Mouse (Mus musculus) C2C12 (cell line): ENCODE results near the gene Sh2d5. TPM values are rescaled to one million over a fixed set of nuclear protein-coding genes. Genes with fewer than 3 reads are reported as not detected.

Experiments
- H3K27me3 ChIP-seq: one replicate; pipeline ENCODE4 v1.6.1; 2011; ENCODE audit not compliant: control insufficient read depth, insufficient read depth, insufficient read length
- H3K36me3 ChIP-seq: one replicate; pipeline ENCODE4 v1.6.1; 2011; ENCODE audit not compliant: control insufficient read depth, insufficient read depth
- H3K4me3 ChIP-seq: one replicate; pipeline ENCODE4 v1.5.1; 2011; ENCODE audit warnings: mild to moderate bottlenecking, control low read depth; ENCODE audit not compliant: poor library complexity, insufficient read depth, severe bottlenecking
- H3K79me2 ChIP-seq: one replicate; pipeline ENCODE4 v1.6.1; 2011; ENCODE audit not compliant: control insufficient read depth, insufficient read depth
- H3K79me3 ChIP-seq: one replicate; pipeline ENCODE4 v1.6.1; 2011; ENCODE audit warnings: low read depth, control low read depth
- H3ac ChIP-seq: one replicate; pipeline ENCODE3; 2011; ENCODE audit warnings: low read depth; ENCODE audit not compliant: control insufficient read depth, insufficient read length
- CEBPB ChIP-seq: IDR thresholded peaks from one replicate; pipeline ENCODE4 v1.6.1; 2011; ENCODE audit warnings: low read depth, mild to moderate bottlenecking, control low read depth, moderate library complexity
- CTCF ChIP-seq: IDR thresholded peaks from one replicate; pipeline ENCODE4 v1.5.1; 2011; ENCODE audit not compliant: control insufficient read depth, insufficient read depth, insufficient read length
- FOSL1 ChIP-seq: IDR thresholded peaks from one replicate; pipeline ENCODE4 v1.8.0; 2011; ENCODE audit warnings: mild to moderate bottlenecking, low read length; ENCODE audit not compliant: poor library complexity, insufficient read depth, severe bottlenecking
- MAX ChIP-seq: IDR thresholded peaks from one replicate; pipeline ENCODE4 v1.6.1; 2011; ENCODE audit warnings: mild to moderate bottlenecking, control low read depth
- MYOD1 ChIP-seq: IDR thresholded peaks from one replicate; pipeline ENCODE4 v1.6.1; 2011; ENCODE audit warnings: low read depth; ENCODE audit not compliant: control insufficient read depth, insufficient read length
- MYOG ChIP-seq: IDR thresholded peaks from one replicate; pipeline ENCODE4 v1.6.1; 2011; ENCODE audit not compliant: control insufficient read depth, insufficient read length; ENCODE audit errors: extremely low read depth
- USF1 ChIP-seq: IDR thresholded peaks from one replicate; pipeline ENCODE4 v1.6.1; 2011; ENCODE audit warnings: low read depth, mild to moderate bottlenecking, control low read depth, moderate library complexity
- polyA plus RNA-seq: library from polyadenylated mRNA; unstranded; fragments of >200 nt; fragmentation: generic; extraction: Trizol; gene quantifications from one replicate; pipeline ENCODE4 v1.2.1, GENCODE M21; 2012; ENCODE audit warnings: missing spikeins

Gene Sh2d5
- polyA plus RNA-seq, 1 experiment: 0.15 TPM

GRCm38 (mm10) chr4:138215671-138216199 lies 34.5 kb upstream of the Sh2d5 start:
- Histone ChIP-seq H3K79me2 (peaks cover 43% of the 10 kb centered on the region), H3ac (peak overlapping the region; percentile 76), H3K4me3 (peak overlapping the region; percentile 78), H3K79me3 (peaks cover 35% of the 10 kb centered on the region), H3K36me3 (peaks cover 21% of the 10 kb centered on the region), H3K27me3 (no peaks in the 10 kb centered on the region)
- TF ChIP-seq CEBPB: no peak
- no peak for TF ChIP-seq USF1
- no peak for TF ChIP-seq MYOG
- TF ChIP-seq CTCF: no peak
- no peak for TF ChIP-seq MYOD1
- TF ChIP-seq MAX: no peak
- TF ChIP-seq FOSL1: no peak

- H3K4me3 ChIP-seq: peak within 1 kb of the TSS; percentile 78
- peak within 1 kb of the TSS; percentile 98 for H3ac ChIP-seq
- TF ChIP-seq MAX: no peak
- no peak for TF ChIP-seq CTCF
- no peak for TF ChIP-seq MYOD1
- TF ChIP-seq MYOG: no peak
- TF ChIP-seq USF1: no peak
- TF ChIP-seq CEBPB: no peak
- no peak for TF ChIP-seq FOSL1
- H3K79me2 ChIP-seq: peaks cover 49% of the 10 kb centered on the region
- peaks cover 27% of the 10 kb centered on the region for H3K36me3 ChIP-seq
- H3K79me3 ChIP-seq: peaks cover 40% of the 10 kb centered on the region
- H3K27me3 ChIP-seq: no peaks in the 10 kb centered on the region
Observed at GRCm38 (mm10) chr4:138216200-138216890, 33.9 kb upstream of the Sh2d5 start, which contains the start of gene Hp1bp3. Gene Hp1bp3, plus strand, starts transcription at chr4:138216296.

GRCm38 (mm10) chr4:138216891-138217392 lies 33.3 kb upstream of the Sh2d5 start:
- no peaks in the 10 kb centered on the region for H3K27me3 ChIP-seq
- peaks cover 33% of the 10 kb centered on the region for H3K36me3 ChIP-seq
- TF ChIP-seq CTCF: peak; percentile 24
- no peak for TF ChIP-seq FOSL1
- H3K79me3 ChIP-seq: peaks cover 45% of the 10 kb centered on the region
- peak overlapping the region; percentile 78 for H3K4me3 ChIP-seq
- peaks cover 55% of the 10 kb centered on the region for H3K79me2 ChIP-seq
- H3ac ChIP-seq: peak overlapping the region; percentile 98

- TF ChIP-seq MYOG (no peak), CTCF (no peak), MYOD1 (no peak), MAX (no peak), USF1 (no peak), CEBPB (no peak), FOSL1 (no peak)
- Histone ChIP-seq H3K79me2 (peaks cover 60% of the 10 kb centered on the region), H3K27me3 (no peaks in the 10 kb centered on the region), H3K36me3 (peaks cover 38% of the 10 kb centered on the region), H3K4me3 (peak overlapping the region; percentile 78), H3K79me3 (peaks cover 50% of the 10 kb centered on the region), H3ac (peak overlapping the region; percentile 77)
Observed at GRCm38 (mm10) chr4:138217441-138217840, 32.8 kb upstream of the Sh2d5 start.

- no peak for TF ChIP-seq MYOD1
- no peak for TF ChIP-seq MAX
- no peak for TF ChIP-seq FOSL1
- no peak for TF ChIP-seq CTCF
- no peak for TF ChIP-seq CEBPB
- TF ChIP-seq MYOG: no peak
- peaks cover 43% of the 10 kb centered on the region for H3K36me3 ChIP-seq
- no peaks in the 10 kb centered on the region for H3K27me3 ChIP-seq
- peaks cover 56% of the 10 kb centered on the region for H3K79me3 ChIP-seq
- H3ac ChIP-seq: peak overlapping the region; percentile 69
- peak overlapping the region; percentile 78 for H3K4me3 ChIP-seq
- peaks cover 67% of the 10 kb centered on the region for H3K79me2 ChIP-seq
Observed at GRCm38 (mm10) chr4:138217951-138218685, 32.1 kb upstream of the Sh2d5 start.

- peaks cover 58% of the 10 kb centered on the region for H3K79me3 ChIP-seq
- peaks cover 73% of the 10 kb centered on the region for H3K79me2 ChIP-seq
- TF ChIP-seq CEBPB: no peak
- no peak for TF ChIP-seq MAX
- TF ChIP-seq CTCF: no peak
- TF ChIP-seq USF1: no peak
- TF ChIP-seq MYOD1: no peak
- TF ChIP-seq MYOG: no peak
- no peak for TF ChIP-seq FOSL1
- H3ac ChIP-seq: no peak overlapping the region
- H3K36me3 ChIP-seq: peaks cover 55% of the 10 kb centered on the region
- H3K27me3 ChIP-seq: no peaks in the 10 kb centered on the region
- no peak overlapping the region for H3K4me3 ChIP-seq
Observed at GRCm38 (mm10) chr4:138219331-138219730, 30.9 kb upstream of the Sh2d5 start.
